Mouse (Mus musculus): Measurements from ENCODE around the gene Rtkn. TPM values are rescaled to one million over a fixed set of nuclear protein-coding genes. Genes with fewer than 3 reads are reported as not detected.

Gene Rtkn
- 67.3 and 68.0 TPM in 2 replicates for polyA plus RNA-seq (2021; fragmentation: Nextera tagmentation)
- long read RNA-seq, experiment 1, transcript Rtkn-202 (12 exons, 3,080 nt), result major isoform, 21 of 325 reads
- long read RNA-seq, experiment 1, partial matches to known transcripts, result 38 of 325 reads
- long read RNA-seq, experiment 1, other reads (novel, unspliced or antisense), result 258 of 325 reads
- long read RNA-seq, experiment 2, partial matches to known transcripts, result 9 of 53 reads
- long read RNA-seq, experiment 2, other reads (novel, unspliced or antisense), result 34 of 53 reads

DNA sequence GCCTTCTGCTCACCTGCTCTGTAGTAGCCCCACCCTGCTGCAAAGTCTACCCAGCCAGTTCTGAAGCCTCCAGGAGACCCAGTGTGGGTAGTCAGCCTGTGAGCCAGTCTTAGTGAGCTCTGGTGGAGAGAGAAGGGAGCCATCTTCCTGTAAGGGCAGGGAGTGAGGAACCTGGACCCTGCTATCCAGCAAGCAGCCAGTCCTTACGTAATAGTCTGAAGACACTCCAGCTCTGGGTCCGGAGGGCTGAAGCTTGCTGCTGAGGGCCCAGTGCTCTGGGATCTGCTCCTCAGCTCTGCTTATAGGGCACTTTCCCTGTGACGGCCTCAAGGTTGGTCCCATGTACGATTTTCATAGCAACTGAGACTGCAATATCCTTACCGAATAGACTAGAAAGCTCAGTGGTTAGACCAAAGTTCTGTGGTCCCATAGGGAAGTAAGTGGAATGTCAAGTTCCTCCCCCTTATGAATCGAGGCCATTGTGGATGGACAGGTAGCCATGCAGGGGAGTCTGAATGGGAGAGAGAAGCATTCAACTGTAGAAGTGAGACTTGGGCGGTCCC is at the start of gene Rtkn:
Rtkn (plus strand) TSS at position 513 of the 563 bp plus-strand sequence.

DNA sequence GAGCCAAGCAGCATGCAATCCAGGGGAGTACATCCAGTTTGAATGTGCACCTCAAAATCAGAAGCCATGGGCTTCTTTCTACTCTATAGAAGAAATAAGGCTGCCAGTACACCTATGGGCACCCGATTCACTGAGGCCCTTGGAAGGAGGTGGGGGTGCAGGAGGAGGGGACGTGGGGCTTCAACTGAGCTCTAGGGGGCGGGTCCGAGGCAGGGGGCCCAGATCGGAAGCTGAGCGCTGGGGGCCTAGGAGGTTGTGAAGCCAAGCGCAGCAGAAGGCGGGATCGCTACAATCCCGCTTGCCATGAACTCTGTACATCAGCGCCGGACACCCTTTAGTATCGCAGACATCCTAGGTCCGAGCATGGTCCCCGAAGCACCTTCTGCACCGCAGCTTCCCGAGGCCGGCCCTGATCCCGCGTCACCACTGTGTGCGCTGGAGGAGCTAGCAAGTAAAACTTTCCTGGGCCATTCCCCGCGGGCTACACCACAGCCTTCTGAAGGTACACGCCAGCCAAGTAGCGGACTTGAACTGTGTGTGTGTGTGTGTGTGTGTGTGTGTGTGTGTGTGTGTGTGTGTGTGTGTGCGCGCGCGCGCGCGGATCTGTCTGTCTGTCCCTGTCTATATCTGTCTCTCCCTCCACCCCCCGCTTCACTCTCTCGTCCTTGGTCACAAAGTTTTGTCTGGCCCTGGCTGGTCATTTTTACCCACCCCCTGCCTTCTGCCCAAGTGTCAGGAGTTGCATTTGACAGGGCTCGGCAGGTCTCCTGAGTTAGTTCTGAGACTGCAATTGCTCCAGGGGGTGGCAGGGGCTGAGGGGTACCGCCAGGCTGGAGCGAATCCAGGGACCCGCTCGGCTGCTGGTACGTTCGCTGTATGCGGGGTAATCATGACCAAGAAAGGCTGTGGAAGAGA is 48.9 kb upstream of the Rtkn start, which contains the start of gene Lbx2:
Lbx2 (plus strand) TSS at position 247 of the 915 bp plus-strand sequence.

DNA sequence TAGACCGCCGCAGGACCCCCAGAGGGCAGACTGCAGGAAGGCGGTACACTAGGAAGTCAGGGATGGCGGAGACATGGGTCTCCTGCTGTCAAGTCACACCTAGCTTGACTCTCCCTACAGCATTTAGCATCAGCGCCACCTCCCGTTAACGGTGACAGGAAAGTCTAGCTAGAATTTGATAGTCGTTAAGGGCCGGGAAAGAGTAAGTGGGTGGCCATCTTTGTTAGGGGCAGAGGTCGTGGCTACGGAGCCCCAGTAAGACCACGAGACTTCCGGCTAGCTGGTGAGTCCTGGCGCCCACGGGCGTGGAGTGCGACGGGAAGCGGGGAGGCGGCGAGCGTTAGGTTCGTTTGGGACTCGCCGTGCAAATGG is 34.0 kb upstream of the Rtkn start, which contains the start of the genes Ccdc142 and Gm42688:
Ccdc142 (plus strand) TSS at position 286 of the 372 bp plus-strand sequence.
Gm42688 (plus strand) TSS at position 302 of the 372 bp plus-strand sequence.

DNA sequence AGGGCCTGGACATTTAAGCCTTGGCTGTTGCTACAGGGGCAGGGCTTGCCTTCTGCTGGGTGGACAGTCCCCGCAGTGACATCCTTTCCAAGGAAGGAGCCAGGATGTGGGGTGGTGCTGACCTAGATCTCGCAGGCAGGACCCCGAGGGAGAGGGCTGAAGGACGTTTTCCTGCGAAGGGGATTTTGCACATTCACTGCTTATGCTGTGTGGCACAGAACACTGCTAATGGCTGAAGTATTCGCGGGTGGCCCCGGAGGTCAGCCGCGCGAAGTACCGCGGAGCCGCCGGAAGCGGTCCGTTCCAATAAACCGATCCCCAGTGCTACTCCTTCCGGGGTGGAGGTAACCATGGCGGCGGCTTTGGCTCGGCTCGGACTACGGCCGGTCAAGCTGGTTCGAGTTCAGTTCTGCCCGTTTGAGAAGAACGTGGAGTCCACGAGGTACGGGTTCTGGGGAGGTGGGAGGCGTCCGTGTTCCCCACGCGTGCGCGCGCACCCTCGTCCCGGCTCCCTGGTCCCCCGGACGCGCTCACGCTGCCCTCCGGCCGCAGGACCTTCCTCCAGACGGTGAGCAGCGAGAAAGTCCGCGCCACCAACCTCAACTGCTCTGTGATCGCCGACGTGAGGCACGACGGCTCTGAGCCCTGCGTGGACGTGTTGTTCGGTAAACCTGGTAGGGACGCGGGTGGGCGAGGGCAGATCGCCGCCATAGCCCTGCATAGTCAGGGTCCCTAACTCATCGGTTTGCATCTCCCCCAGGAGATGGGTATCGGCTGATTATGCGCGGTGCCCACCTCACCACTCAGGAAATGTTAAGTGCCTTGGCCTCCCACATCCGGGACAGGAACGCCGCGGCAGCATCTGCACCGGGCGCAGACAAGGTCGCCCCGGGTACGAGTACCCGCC is 26.2 kb upstream of the Rtkn start, which contains the start of gene Mrpl53:
Mrpl53 (plus strand) TSS at position 279 of the 907 bp plus-strand sequence.

DNA sequence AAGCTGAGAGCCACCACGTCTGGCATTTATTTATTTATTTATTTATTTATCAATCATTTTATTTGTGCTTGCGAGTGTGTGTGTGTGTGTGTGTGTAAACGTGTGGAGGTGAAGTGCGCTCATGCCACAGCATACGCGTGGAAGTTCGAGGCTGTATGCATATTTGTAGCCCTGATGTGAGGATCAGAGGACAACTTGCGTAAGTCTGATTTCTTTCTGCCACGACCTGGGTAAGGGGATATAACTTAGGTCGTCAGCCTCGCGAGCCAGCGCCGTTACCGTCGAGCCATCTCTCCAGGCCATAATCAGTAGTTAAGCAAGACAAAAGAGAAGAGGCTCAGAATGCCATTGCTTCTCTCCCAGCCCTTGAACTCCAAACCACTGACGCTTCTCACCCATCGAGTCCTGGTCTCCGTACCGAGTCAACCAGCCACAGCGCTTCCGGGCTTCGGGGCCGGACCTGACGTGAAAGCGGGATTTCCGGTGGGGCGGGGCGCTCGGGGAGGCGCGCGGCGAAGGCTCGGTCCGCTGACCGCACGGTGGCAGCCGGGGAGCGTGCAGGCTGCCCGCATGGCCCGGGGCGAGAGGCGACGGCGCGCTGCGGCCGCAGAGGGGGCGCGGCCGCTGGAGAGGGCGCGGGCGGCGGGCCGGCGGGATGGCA is 20.1 kb upstream of the Rtkn start, which contains the start of gene Mogs:
Mogs (plus strand) TSS at position 486 of the 661 bp plus-strand sequence.

DNA sequence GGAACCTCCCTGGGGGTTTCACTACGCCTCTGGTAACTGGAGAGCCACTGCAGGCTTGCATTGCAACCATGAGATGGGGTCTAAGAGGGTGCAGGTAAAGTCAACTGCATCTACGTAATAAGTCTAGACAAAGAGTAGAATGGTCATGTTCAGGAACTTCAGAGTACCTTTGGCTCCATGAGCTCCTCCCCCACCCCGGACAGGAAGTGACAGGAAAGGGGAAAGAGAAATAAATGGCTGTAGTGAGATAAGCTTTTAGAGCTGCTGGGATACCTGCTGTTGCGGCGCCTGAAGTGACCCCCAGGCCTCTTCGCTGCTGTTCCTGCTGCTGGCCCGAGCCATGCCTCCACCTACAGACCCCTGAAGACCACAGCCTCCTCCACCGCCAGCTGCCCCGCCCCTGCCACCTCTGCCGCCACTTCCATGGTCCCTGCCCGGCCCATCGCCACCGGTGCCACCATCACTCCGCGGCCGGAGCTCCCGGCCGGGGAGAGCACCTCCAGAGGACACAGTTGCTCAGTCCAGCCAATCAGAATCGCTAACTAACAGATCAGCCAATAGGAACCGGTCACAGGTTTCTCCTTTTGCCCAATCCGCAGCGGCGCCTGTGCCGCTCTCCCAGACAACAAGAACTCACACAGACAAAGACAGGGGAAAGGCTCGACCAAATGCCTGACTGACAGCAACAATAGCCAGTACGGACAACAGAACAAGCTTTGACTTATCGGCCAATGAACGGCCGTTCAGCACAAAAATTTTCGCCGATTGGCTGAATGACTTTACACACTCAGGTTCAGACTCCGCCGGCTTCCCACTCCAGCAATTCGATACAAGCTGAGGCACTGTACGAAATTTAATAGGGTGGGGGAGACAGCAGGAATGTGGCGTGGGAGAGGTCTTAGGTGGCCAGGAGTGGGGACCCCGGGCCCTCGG is 14.1 kb upstream of the Rtkn start, which contains the start of gene Wbp1:
Wbp1 (minus strand) TSS at position 630 of the 933 bp plus-strand sequence.

DNA sequence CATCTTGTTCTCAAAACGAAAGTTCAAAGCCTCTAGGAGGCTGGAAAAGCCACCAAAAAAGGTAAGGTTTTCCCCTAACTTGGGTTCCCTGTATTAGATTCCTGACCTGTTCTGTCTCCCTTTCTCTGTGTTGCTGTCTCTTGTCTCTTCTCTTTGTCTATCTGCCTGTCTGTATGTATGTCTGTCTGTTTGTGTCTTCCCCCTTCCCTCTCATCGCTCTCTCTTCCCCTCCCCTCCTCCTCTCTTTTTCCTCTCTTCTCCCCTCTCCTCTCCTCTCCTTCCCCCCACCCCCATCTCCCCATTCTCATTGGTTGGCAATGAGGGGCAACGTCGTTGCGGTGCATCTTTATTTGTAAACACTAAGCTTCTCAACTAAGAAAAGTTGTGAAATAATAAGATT is 9.9 kb upstream of the Rtkn start, which contains the start of gene Ino80b:
Ino80b (minus strand) TSS at position 101 of the 400 bp plus-strand sequence.

GRCm38 (mm10) chr6:83156259-83156684 is 21.0 kb downstream of the Rtkn start, which contains the start of the genes Wdr54 and 1700003E16Rik:
Gene Wdr54 (minus strand): TSS chr6:83156397.
Gene 1700003E16Rik (plus strand): TSS chr6:83156404.

GRCm38 (mm10) chr6:83165607-83166242 is 30.5 kb downstream of the Rtkn start, which contains the start of gene Dctn1:
Gene Dctn1 (plus strand): TSS chr6:83165920.

Other genes starting within 250 kb of the Rtkn start
- 11.5 and 14.3 TPM in 2 replicates for gene Sema4f, start 195.7 kb upstream of the Rtkn start, polyA plus RNA-seq (2021; fragmentation: Nextera tagmentation)
- gene M1ap, start 188.6 kb upstream of the Rtkn start, polyA plus RNA-seq (2021; fragmentation: Nextera tagmentation), result not detected in 2 replicates
- gene Dok1, start 102.0 kb upstream of the Rtkn start, polyA plus RNA-seq (2021; fragmentation: Nextera tagmentation), result 0.92 and 1.0 TPM in 2 replicates
- 1.4 and 1.7 TPM in 2 replicates for gene Loxl3, start 101.3 kb upstream of the Rtkn start, polyA plus RNA-seq (2021; fragmentation: Nextera tagmentation)
- gene Aup1, start 80.9 kb upstream of the Rtkn start, polyA plus RNA-seq (2021; fragmentation: Nextera tagmentation), result 64.0 and 107 TPM in 2 replicates
- gene Htra2, start 80.2 kb upstream of the Rtkn start, polyA plus RNA-seq (2021; fragmentation: Nextera tagmentation), result 36.7 and 40.7 TPM in 2 replicates
- 0.17 and 0.24 TPM in 2 replicates for gene Dqx1, start 77.6 kb upstream of the Rtkn start, polyA plus RNA-seq (2021; fragmentation: Nextera tagmentation)
- not detected in 2 replicates for gene Tlx2, start 65.2 kb upstream of the Rtkn start, polyA plus RNA-seq (2021; fragmentation: Nextera tagmentation)
- gene Pcgf1, start 57.6 kb upstream of the Rtkn start, polyA plus RNA-seq (2021; fragmentation: Nextera tagmentation), result 23.7 and 26.7 TPM in 2 replicates
- 0.90 and 1.2 TPM in 2 replicates for gene Lbx2, start 49.1 kb upstream of the Rtkn start, polyA plus RNA-seq (2021; fragmentation: Nextera tagmentation)
- gene Ccdc142, start 33.9 kb upstream of the Rtkn start, polyA plus RNA-seq (2021; fragmentation: Nextera tagmentation), result 1.0 and 1.5 TPM in 2 replicates
- 0.87 and 1.2 TPM in 2 replicates for gene Gm42688, start 33.8 kb upstream of the Rtkn start, polyA plus RNA-seq (2021; fragmentation: Nextera tagmentation)
- gene Mrpl53, start 26.4 kb upstream of the Rtkn start, polyA plus RNA-seq (2021; fragmentation: Nextera tagmentation), result 149 and 168 TPM in 2 replicates
- 2.2 and 2.6 TPM in 2 replicates for gene Mogs, start 20.0 kb upstream of the Rtkn start, polyA plus RNA-seq (2021; fragmentation: Nextera tagmentation)
- gene Wbp1, start 13.9 kb upstream of the Rtkn start, polyA plus RNA-seq (2021; fragmentation: Nextera tagmentation), result 21.8 and 51.8 TPM in 2 replicates
- 8.2 and 23.6 TPM in 2 replicates for gene Ino80b, start 10.0 kb upstream of the Rtkn start, polyA plus RNA-seq (2021; fragmentation: Nextera tagmentation)
- 23.3 and 39.1 TPM in 2 replicates for gene Wdr54, start 20.9 kb downstream of the Rtkn start, polyA plus RNA-seq (2021; fragmentation: Nextera tagmentation)
- 28.6 and 44.3 TPM in 2 replicates for gene 1700003E16Rik, start 20.9 kb downstream of the Rtkn start, polyA plus RNA-seq (2021; fragmentation: Nextera tagmentation)
- gene Dctn1, start 30.5 kb downstream of the Rtkn start, polyA plus RNA-seq (2021; fragmentation: Nextera tagmentation), result 113 and 119 TPM in 2 replicates
- gene Slc4a5, start 84.4 kb downstream of the Rtkn start, polyA plus RNA-seq (2021; fragmentation: Nextera tagmentation), result 0.13 TPM in 1 of 2 replicates, not detected in the other
- gene Mthfd2, start 190.4 kb downstream of the Rtkn start, polyA plus RNA-seq (2021; fragmentation: Nextera tagmentation), result 14.2 and 17.4 TPM in 2 replicates
- 13.1 and 25.9 TPM in 2 replicates for gene Mob1a, start 190.6 kb downstream of the Rtkn start, polyA plus RNA-seq (2021; fragmentation: Nextera tagmentation)
- gene Bola3, start 213.7 kb downstream of the Rtkn start, polyA plus RNA-seq (2021; fragmentation: Nextera tagmentation), result 228 and 281 TPM in 2 replicates

All from left cerebral cortex, adult 6 months (tissue).